Mouse (Mus musculus) cerebellum, adult 2 months (tissue): Measurements from ENCODE around the gene Rpf2. TPM values are rescaled to one million over a fixed set of nuclear protein-coding genes. Genes with fewer than 3 reads are reported as not detected.

Experiments used
- DNase-seq, 2 experiments: peaks; one replicate each; pipeline ENCODE4 v3.0.0; 2021
- H3K27ac ChIP-seq: fragments of 200-500 bp; 2 replicates; pipeline ENCODE4 v1.5.1; 2012; ENCODE audit warnings: low read length, control low read depth, inconsistent platforms; ENCODE audit not compliant: insufficient read depth
- H3K27me3 ChIP-seq: fragments of 200-500 bp; 2 replicates; pipeline ENCODE4 v1.6.1; 2012; ENCODE audit warnings: inconsistent platforms, mild to moderate bottlenecking, low read length, moderate library complexity; ENCODE audit not compliant: control insufficient read depth, insufficient read depth
- H3K4me1 ChIP-seq: fragments of 200-500 bp; 2 replicates; pipeline ENCODE4 v1.6.1; 2011; ENCODE audit warnings: low read length; ENCODE audit not compliant: control insufficient read depth, insufficient read depth
- H3K4me3 ChIP-seq: fragments of 200-500 bp; replicated peaks from 2 replicates; pipeline ENCODE3; 2011; ENCODE audit warnings: mild to moderate bottlenecking, low read depth, low read length, control low read depth; ENCODE audit not compliant: insufficient read depth
- CTCF ChIP-seq: fragments of 200-500 bp; IDR thresholded peaks from 2 replicates; pipeline ENCODE4 v1.5.1; 2011; ENCODE audit warnings: low read depth, mild to moderate bottlenecking, control low read depth, low read length, moderate library complexity, borderline replicate concordance; ENCODE audit not compliant: insufficient read depth
- POLR2A ChIP-seq: fragments of 200-500 bp; IDR thresholded peaks from 2 replicates; pipeline ENCODE4 v1.6.1; 2011; ENCODE audit warnings: low read length, control low read depth, borderline replicate concordance; ENCODE audit not compliant: insufficient read depth
- WGBS: fragments of 180-500 bp; shearing (Covaris S2); methylation state at CpG from one replicate; pipeline ENCODE4 v1.1.7; 2018; 5-methylcytosine and 5-hydroxymethylcytosine counted together
- polyA plus RNA-seq: library from polyadenylated mRNA; depleted of rRNA; stranded (reverse); fragments of >200 nt; gene quantifications from 2 replicates; pipeline ENCODE4 v1.2.3, GENCODE M21; 2012

The Rpf2 gene
- polyA plus RNA-seq, 1 experiment, result 15.1 TPM

DNA sequence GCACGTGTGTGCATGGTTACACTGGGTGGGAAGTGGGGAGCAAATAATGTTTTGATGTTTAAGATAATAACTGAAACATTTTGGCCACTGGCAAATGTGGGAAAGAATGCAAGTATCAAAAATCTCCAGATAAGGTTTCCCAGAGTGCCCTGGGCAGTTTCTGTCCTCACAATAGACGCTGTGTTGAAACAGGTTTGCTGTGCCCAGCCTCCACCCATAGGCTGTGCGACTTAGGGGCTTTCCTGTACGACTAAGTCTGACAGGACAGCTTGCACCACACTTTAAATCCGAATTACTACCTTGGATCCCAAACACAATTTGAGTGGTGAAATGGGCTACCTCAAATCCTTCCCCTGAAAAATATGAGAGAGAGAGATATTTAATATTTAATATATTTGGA is 31.5 kb upstream of the Rpf2 start:
- no peak for DNase-seq
- Histone ChIP-seq H3K27ac (no peak overlapping the region), H3K4me1 (no peaks in the 10 kb centered on the region), H3K4me3 (no peak overlapping the region), H3K27me3 (no peaks in the 10 kb centered on the region)
- 75% methylated on average over 5 of the region's 5 CpGs for WGBS
- TF ChIP-seq CTCF (no peak), POLR2A (no peak)

GRCm38 (mm10) chr10:40275991-40276390 is 29.2 kb upstream of the Rpf2 start:
- H3K4me3 ChIP-seq, result no peak overlapping the region
- H3K27ac ChIP-seq, result no peak overlapping the region
- DNase-seq, result no peak
- TF ChIP-seq CTCF, result no peak
- no peak for TF ChIP-seq POLR2A
- WGBS, result 75% methylated on average over 7 of the region's 7 CpGs
- H3K27me3 ChIP-seq, result no peaks in the 10 kb centered on the region
- H3K4me1 ChIP-seq, result no peaks in the 10 kb centered on the region

- Histone ChIP-seq H3K27me3 (no peaks in the 10 kb centered on the region), H3K4me3 (no peak overlapping the region), H3K27ac (no peak overlapping the region), H3K4me1 (no peaks in the 10 kb centered on the region)
- TF ChIP-seq CTCF (no peak), POLR2A (no peak)
- no peak for DNase-seq
- 78% methylated on average over 5 of the region's 5 CpGs for WGBS
These were observed 27.1 kb upstream of the Rpf2 start for GRCm38 (mm10) chr10:40273938-40274337.

- Histone ChIP-seq H3K4me3 (no peak overlapping the region), H3K27ac (no peak overlapping the region), H3K27me3 (no peaks in the 10 kb centered on the region), H3K4me1 (no peaks in the 10 kb centered on the region)
- TF ChIP-seq CTCF (no peak), POLR2A (no peak)
- no peak for DNase-seq
- WGBS, result 66% methylated on average over 3 of the region's 3 CpGs
These were observed 24.4 kb upstream of the Rpf2 start for GRCm38 (mm10) chr10:40271216-40271615.

- DNase-seq, result no peak
- Histone ChIP-seq H3K27ac (no peak overlapping the region), H3K4me1 (no peaks in the 10 kb centered on the region), H3K27me3 (no peaks in the 10 kb centered on the region), H3K4me3 (no peak overlapping the region)
- WGBS, result 75% methylated on average over 3 of the region's 3 CpGs
- TF ChIP-seq CTCF, result no peak
- no peak for TF ChIP-seq POLR2A
These were observed 18.1 kb upstream of the Rpf2 start for GRCm38 (mm10) chr10:40264920-40265319.

DNA sequence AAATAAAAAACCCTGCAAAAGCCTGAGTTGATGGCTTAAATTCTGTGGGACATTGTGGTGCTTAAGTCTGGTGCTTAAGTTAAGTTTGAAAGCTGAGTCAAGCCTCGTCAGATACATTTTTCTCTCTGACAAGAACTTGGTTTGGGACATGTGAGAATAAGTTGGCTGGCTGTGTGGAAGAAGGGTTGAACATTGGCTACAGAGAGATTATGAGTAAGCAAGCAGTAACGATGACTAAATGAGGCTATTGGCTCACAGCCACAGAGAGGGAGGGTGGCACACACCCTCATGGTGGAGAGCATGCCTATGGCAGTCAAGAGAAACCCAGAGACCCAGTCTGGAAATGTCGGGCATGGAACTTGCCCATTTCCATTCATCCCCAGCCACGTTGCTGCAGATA is 16.9 kb upstream of the Rpf2 start:
- WGBS, result 59% methylated on average over 4 of the region's 4 CpGs

DNA sequence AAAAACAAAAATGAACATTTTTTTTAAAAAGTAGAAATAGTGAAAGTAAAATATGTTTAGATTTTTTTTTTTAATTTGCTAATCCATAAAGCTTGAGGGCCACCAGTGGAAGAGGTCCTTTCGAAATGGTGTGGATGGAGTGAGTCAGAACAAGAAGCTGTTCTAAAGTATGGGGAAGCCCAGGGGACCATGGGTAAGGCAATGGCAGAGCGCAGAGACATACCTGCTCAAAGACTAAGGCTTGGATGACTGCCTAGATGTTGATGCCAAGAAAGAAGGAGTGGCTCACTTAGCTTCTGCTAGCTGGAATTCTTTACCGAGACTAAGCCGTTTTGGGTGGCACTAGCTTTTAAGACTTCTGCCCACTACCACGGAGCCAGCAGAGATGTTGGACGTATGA is 15.4 kb upstream of the Rpf2 start:
- DNase-seq, result no peak
- no peak overlapping the region for H3K27ac ChIP-seq
- no peak overlapping the region for H3K4me3 ChIP-seq
- whole genome bisulfite sequencing, result 56% methylated on average over 6 of the region's 6 CpGs
- H3K27me3 ChIP-seq, result no peaks in the 10 kb centered on the region
- no peaks in the 10 kb centered on the region for H3K4me1 ChIP-seq
- TF ChIP-seq CTCF, result no peak
- TF ChIP-seq POLR2A, result no peak

More for the DNA sequence above, 16.9 kb upstream of the Rpf2 start:
- DNase-seq, result no peak
- H3K27me3 ChIP-seq, result no peaks in the 10 kb centered on the region
- no peaks in the 10 kb centered on the region for H3K4me1 ChIP-seq
- TF ChIP-seq CTCF (no peak), POLR2A (no peak)
- H3K4me3 ChIP-seq, result no peak overlapping the region
- no peak overlapping the region for H3K27ac ChIP-seq

GRCm38 (mm10) chr10:40260305-40260704 is 13.5 kb upstream of the Rpf2 start:
- DNase-seq, result no peak
- H3K4me1 ChIP-seq, result peaks cover 4% of the 10 kb centered on the region
- TF ChIP-seq CTCF (no peak), POLR2A (no peak)
- no peak overlapping the region for H3K4me3 ChIP-seq
- no peak overlapping the region for H3K27ac ChIP-seq
- WGBS, result 71% methylated on average over 5 of the region's 5 CpGs
- H3K27me3 ChIP-seq, result no peaks in the 10 kb centered on the region
